ENCODE assay signal across 13 mouse cellular contexts in the genomic region with DNA sequence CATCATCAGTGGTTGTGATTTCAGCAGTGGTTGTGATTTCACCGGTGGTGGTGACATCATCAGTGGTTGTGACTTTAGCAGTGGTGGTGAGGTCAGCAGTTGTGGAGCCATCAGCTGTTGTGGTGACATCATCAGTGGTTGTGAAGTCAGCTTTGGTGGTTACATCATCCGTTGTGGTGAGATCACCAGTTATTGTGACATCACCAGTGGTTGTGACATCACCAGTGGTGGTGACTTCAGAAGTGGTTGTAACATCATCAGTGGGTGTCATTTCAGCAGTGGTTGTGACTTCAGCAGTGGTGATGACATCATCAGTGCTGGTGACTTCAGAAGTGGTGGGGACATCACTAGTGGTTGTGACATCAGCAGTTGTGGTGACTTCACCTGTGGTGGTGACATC. TPM values are rescaled to one million over a fixed set of nuclear protein-coding genes. Genes with fewer than 3 reads are reported as not detected.
DNase-seq lines count a peak whose midpoint lies in the region; ATAC-seq lines count a peak whose summit lies in the region.
"Had no signal": no experiment of that assay in that cellular context is flagged by ENCODE, and none has a peak within 500 bp of the region (broad histone marks: within the 10 kb centered on the region; RNA-seq: fewer than 3 reads in every experiment).

No protein-coding gene starts in this region.

- DNase-seq in cerebellum, postnatal 14 days = no peak
- DNase-seq in liver, embryonic 11.5 days (ENCODE audit: low spot score) = peak; percentile 50
- DNase-seq in embryo, embryonic 10.5 days (ENCODE audit: low spot score) = peak; percentile 13
- DNase-seq in right cerebral cortex, postnatal 10 days (ENCODE audit: low spot score in 2 of 2) = no peak
- no peak for DNase-seq in cerebellum, adult 9-10 months
- DNase-seq: heart, adult 11 months; kidney, adult 18-20 months had no signal

- no peak overlapping the region for H3K27ac ChIP-seq in liver, embryonic 11.5 days (ENCODE audit: low read depth, low read length)
- no peak overlapping the region for H3K27ac ChIP-seq in liver, embryonic 12.5 days
- H3K27ac ChIP-seq: lung, embryonic 15.5 days had no signal

- no peak overlapping the region for H3K4me3 ChIP-seq in liver, embryonic 11.5 days (ENCODE audit: low read depth, low read length)
- H3K4me3 ChIP-seq in liver, embryonic 12.5 days = no peak overlapping the region
- H3K4me3 ChIP-seq: lung, embryonic 15.5 days had no signal

- 0 out of 2 replicates have a peak, but pooled peaks have one; percentile 45 for ATAC-seq in cerebellum, adult (ENCODE audit: insufficient number of reproducible peaks, low FRiP score, low TSS enrichment)
- no peak for ATAC-seq in liver, embryonic 11.5 days (replicated peaks; ENCODE audit: low FRiP score)
- no peak; the same call in 1 of the 2 replicates for ATAC-seq in liver, embryonic 12.5 days
- ATAC-seq in megakaryocyte progenitor cell, adult 5-6 weeks (replicated peaks; ENCODE audit: poor library complexity) = peak; percentile 47

- H3K9me3 ChIP-seq in liver, embryonic 11.5 days (ENCODE audit: control insufficient read depth, low read length) = peaks cover 23% of the 10 kb centered on the region
- peaks cover 15% of the 10 kb centered on the region for H3K9me3 ChIP-seq in liver, embryonic 12.5 days (replicated peaks)

- H3K4me2 ChIP-seq in liver, embryonic 11.5 days = no peak overlapping the region
- H3K4me2 ChIP-seq in liver, embryonic 12.5 days = no peak overlapping the region
- H3K4me2 ChIP-seq: lung, embryonic 15.5 days had no signal

- H3K9ac ChIP-seq in liver, embryonic 11.5 days (ENCODE audit: low read depth, low read length) = no peak overlapping the region
- no peak overlapping the region for H3K9ac ChIP-seq in liver, embryonic 12.5 days
- H3K9ac ChIP-seq: lung, embryonic 15.5 days had no signal

- H3K36me3 ChIP-seq in liver, embryonic 11.5 days (ENCODE audit: control insufficient read depth, insufficient read depth, low read length) = no peaks in the 10 kb centered on the region
- no peaks in the 10 kb centered on the region for H3K36me3 ChIP-seq in liver, embryonic 12.5 days
- H3K36me3 ChIP-seq: lung, embryonic 15.5 days had no signal

- H3K27me3 ChIP-seq in liver, embryonic 11.5 days (replicated peaks; ENCODE audit: control insufficient read depth, insufficient read depth, low read length) = no peaks in the 10 kb centered on the region
- no peaks in the 10 kb centered on the region for H3K27me3 ChIP-seq in liver, embryonic 12.5 days (replicated peaks)
- H3K27me3 ChIP-seq: lung, embryonic 15.5 days had no signal

- H3K4me1 ChIP-seq in liver, embryonic 11.5 days (replicated peaks; ENCODE audit: control insufficient read depth, insufficient read depth, low read length) = no peaks in the 10 kb centered on the region
- no peaks in the 10 kb centered on the region for H3K4me1 ChIP-seq in liver, embryonic 12.5 days
- H3K4me1 ChIP-seq: lung, embryonic 15.5 days had no signal

- WGBS in liver, embryonic 11.5 days = 69% methylated on average over 2 of the region's 2 CpGs
- 54% methylated on average over 2 of the region's 2 CpGs for WGBS in liver, embryonic 12.5 days (ENCODE audit: insufficient replicate concordance)

RNA-seq across cellular contexts. Expression of gene Muc3, which starts 3.5 kb away (rescaled TPM):
- polyA plus RNA-seq in liver, embryonic 11.5 days (2014; fragmentation: Nextera tagmentation; extraction: Ambion mirVana) = not detected in 2 replicates
- not detected in 2 replicates for polyA plus RNA-seq in liver, embryonic 12.5 days (2016; fragmentation: Nextera tagmentation; extraction: Ambion mirVana)
- total RNA-seq in megakaryocyte progenitor cell, adult 5-6 weeks (2015) = not detected in 2 replicates
- not detected in 2 replicates for total RNA-seq in megakaryocyte progenitor cell, adult 5-6 weeks (2017)
- polyA plus RNA-seq: cortical plate, adult 2 months; lung, embryonic 15.5 days; neural tube, embryonic 14.5 days had no signal

RNA-seq across cellular contexts. Expression of gene Trim56, which starts 36.6 kb away (rescaled TPM):
- polyA plus RNA-seq in liver, embryonic 11.5 days (2014; fragmentation: Nextera tagmentation; extraction: Ambion mirVana) = 8.7 and 8.8 TPM in 2 replicates
- 8.6 and 10.3 TPM in 2 replicates for polyA plus RNA-seq in liver, embryonic 12.5 days (2016; fragmentation: Nextera tagmentation; extraction: Ambion mirVana)
- 8.1 and 8.7 TPM in 2 replicates for total RNA-seq in megakaryocyte progenitor cell, adult 5-6 weeks (2015)
- 24.7 and 25.6 TPM in 2 replicates for total RNA-seq in megakaryocyte progenitor cell, adult 5-6 weeks (2017)

RNA-seq across cellular contexts. Expression of gene Muc3a, which starts 59.6 kb away (rescaled TPM):
- 0.43 TPM in 1 of 2 replicates, not detected in the other for polyA plus RNA-seq in liver, embryonic 11.5 days (2014; fragmentation: Nextera tagmentation; extraction: Ambion mirVana)
- polyA plus RNA-seq in liver, embryonic 12.5 days (2016; fragmentation: Nextera tagmentation; extraction: Ambion mirVana) = 0.14 TPM in 1 of 2 replicates, not detected in the other
- total RNA-seq in megakaryocyte progenitor cell, adult 5-6 weeks (2015) = 0.69 TPM in 1 of 2 replicates, not detected in the other
- total RNA-seq in megakaryocyte progenitor cell, adult 5-6 weeks (2017) = not detected in 2 replicates

Comparison
In these comparisons a context has a peak if more than half of its experiments do, and no peak if none do; other contexts are left out.
1. ATAC-seq: peak in cerebellum, adult (single experiment) and megakaryocyte progenitor cell, adult 5-6 weeks (single experiment); none in liver, embryonic 11.5 days (single experiment) and liver, embryonic 12.5 days (single experiment).
2. DNase-seq: peak in liver, embryonic 11.5 days (single experiment) and embryo, embryonic 10.5 days (single experiment); none in cerebellum, postnatal 14 days (0 of 2), right cerebral cortex, postnatal 10 days (0 of 2) and cerebellum, adult 9-10 months (single experiment).